Mouse (Mus musculus) mesoderm, embryonic 11.5 days (tissue): ENCODE measurements at regions not wholly inside any gene's neighbourhood (a gene's known extent, or its start where the extent isn't known, plus 50 kb on each side); places are given as distances from the start of the nearest gene placed in this dataset.

Experiments used
- DNase-seq: peaks from one replicate; pipeline ENCODE4 v3.0.0-alpha.2; 2012; ENCODE audit warnings: low read depth, low spot score

DNA sequence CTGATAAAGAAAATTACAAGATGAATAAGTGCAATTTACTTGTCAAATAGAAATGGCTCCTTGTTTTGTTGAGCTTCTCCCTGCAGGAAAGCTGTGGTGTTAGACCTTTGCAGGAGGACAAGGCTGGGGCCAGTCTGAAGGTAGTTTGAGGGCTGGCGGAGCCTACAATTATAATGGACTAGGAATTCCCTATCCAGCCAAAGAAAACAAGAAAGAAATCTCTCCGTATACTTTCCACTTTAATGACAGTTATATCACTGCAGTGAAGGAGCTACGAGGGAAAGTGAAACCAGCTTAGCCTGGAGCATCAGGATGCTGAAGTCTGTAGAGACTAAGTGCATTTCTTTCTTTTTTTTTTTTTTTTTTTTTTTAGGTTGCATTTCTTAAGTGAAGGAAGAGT lies 104.8 kb upstream of the Sstr4 start:
- DNase-seq: no peak

DNA sequence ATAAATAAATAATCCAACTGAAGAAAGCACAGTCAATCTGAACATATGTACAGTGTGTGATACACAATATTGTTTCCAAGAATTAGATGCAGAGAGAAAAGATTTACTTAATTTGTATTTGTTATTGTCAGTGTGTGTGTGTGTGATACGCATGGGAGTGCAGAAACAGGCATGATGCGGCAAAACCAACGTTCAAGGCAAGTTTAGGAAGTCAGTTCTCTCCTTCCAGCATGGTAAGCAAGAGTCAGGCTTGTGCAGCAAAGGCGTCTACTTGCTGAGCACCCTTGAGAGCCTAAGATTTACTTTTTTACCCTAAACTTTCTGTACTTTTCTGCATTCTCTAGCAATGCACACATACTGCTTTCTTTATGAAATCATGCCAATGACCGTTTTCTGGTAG lies 102.7 kb upstream of the Sstr4 start:
- no peak for DNase-seq

DNA sequence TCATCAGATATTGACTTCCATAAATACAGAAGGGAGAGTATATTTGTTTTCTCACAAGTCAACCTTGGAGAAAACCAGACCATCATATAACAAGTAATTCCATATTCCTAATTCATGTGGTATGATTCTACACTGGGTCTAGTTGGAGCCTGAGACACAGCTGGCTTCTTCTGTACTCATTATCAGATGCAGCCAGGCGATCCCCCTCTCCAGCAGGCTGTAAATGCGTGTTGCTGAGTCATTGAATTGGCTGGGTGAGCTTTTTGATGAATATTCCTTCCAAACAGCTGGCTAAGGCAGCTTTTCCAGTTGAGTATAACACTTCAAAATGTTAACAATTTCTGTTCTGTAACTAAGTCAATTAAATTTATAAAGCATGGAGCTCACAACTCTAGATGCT lies 102.2 kb upstream of the Sstr4 start:
- no peak for DNase-seq

DNA sequence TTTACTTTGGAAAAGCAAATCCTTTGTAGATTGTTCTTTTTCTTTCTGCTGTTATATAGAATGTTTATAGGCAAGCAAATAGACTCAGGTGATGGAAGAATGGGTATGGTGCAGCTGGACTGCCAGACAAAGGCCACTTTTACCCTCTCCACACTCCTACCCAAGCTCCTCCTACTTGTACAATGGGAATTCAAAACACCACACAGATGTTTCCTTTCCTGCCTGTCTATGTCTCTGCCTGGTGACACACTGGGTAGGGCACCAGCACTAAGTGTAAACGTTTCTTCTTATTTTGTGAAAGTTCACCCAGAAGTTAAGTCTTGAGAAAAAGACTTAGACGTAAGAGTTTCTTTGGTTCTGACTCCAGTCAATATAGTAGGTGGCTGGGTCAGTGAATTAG lies 94.3 kb upstream of the Sstr4 start:
- DNase-seq: no peak

DNA sequence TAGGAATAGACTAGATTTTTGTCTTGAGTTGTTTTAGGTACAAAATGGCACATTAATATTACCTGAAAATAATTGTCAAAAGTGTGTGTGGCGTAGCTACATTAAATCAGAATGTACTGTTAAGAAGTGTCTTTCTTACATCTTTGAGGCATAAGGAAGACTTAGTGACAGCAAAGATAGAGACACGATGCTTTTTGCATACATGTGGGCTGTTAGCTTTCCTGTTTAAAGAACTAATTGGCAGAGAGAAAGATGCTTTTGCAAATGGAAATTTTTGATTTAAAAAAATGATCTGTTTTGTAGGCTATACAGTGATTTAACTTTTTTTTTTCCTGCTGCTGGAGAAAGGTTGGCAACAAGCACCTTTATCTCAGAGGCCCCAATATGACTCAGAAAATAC lies 82.9 kb upstream of the Sstr4 start:
- DNase-seq: no peak

DNA sequence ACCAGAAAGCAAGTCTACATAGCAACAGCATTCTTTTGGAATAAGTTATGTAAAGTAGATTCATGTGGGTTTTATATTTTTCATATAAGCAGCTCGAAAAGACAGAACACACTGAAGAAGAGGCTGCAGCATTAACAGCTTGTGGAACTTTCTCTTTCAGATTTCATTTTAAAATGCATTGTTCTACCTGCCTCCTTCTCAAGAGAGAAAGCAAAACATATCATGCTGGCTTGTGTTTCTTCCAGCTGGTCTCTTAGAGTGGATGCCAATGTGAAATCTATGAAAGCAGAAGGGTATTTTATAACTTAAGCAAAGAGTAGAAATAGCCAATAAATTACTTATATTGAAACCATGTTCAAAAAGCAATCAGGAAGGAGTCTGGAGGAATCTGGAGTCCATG lies 74.2 kb upstream of the Sstr4 start:
- DNase-seq: no peak

DNA sequence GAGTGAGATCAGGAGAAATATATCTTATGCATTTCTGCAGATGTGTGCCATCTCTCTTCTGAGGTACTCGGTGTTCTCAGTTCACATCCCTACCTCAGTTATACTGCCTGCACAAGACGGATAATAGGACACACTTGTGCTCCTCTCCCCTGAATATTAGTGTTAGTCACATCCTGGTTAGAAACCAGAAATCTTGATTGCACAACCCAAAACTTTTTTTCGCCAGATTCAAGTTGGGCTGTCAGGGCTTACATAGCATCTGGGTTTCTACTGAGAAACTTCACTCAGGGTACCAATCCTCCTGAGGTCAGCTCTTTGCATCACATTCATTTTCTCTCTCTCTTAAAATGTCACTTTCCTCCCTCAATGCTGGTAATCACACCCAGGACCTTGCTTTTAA lies 69.8 kb upstream of the Sstr4 start:
- DNase-seq: no peak

DNA sequence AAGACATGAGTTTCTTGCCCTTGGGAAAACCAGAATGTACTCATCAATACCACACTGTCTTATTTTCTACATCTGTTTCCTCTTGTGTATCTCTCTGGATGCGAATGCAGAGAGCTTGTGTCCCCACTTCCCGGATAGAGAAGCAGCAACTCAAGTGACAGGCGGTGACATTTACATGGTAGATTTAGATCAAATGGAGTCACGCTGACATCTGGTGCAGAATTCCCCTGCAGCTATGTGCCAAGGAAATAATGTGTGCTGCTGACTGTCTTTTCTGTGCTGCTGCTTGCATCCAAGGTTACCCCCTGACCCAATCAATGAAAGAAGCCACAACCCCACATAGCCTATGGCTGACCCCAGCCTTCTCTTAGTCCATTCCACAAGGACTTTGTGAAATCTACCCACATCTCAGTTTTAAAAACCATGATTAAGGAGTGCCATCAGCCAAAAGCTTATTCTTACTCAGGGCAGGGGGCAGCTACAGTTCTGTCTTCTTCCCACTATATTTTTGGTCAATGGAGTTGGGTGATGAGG lies 69.2 kb upstream of the Sstr4 start:
- no peak for DNase-seq

DNA sequence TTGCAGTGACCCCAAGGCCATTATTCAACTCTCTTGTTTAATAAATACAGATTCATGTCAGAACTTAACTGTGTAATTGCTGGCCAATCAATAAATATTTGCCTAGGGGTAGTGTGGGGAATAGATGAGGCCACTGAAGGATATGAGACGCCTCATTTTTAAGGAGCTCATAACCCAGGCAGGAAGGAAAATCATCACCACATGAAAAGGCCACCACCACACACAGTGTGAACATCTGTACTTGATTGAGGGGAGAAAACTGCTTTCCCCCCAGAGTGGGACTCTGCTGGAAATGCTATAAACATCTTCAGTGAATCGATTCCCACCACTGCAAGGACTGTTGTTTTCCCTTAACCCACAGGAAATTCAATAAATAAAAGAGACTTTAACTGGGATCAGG lies 68.7 kb upstream of the Sstr4 start:
- DNase-seq: peak; percentile 30

DNA sequence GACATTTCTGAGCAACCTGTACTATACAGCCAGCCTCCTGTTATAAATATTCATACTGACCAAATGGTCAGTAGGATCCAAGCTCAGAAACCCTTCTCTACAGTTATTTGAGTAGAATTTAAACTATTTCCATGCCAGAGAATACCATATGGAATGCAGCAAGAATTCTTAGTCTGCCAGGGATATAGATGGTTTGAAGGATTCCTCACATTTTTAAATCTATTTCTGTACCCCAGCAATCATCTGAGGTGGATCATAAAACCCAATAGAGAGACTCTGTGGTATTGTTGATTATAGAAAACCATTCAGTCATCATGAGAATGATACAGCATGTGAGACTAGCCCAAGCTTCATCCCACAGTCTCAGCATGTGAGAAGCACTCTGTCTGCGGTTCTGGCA lies 67.6 kb upstream of the Sstr4 start:
- no peak for DNase-seq

DNA sequence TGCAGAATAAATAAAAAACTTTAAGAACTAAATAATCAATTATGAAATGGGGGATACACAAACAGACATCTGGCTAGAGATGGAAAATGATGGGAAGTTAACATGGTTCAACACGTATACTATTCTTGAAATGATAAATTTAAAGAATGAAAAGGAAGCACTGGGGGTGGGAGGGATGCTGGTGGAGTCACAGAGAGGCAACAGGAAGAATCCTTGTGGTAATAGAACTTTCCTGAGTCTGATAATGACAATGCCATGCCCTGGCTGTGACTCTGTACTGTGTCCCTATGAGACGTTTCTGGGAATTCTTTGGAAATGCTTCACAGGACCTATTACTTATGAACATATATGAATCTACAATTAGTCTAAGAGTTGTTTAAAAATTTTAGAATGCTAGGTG lies 64.8 kb upstream of the Sstr4 start:
- DNase-seq: no peak

DNA sequence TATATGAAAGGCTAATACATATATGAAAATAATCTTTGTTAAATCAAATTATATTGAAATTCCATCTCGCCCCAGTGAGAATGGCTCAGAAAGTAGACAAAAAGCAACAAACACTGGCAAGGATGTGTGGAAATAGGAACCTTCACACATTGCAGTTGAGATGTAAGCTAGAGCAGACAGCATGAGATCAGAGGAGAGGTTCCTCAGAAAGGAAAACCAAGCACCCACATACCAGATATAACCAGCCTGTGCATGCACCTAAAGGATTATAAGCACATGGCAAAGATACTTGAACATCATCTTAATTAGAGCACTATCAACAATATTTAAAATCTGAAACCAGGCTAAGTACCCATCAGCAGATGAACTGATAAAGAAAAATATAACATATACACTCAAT lies 60.6 kb upstream of the Sstr4 start:
- DNase-seq: no peak

DNA sequence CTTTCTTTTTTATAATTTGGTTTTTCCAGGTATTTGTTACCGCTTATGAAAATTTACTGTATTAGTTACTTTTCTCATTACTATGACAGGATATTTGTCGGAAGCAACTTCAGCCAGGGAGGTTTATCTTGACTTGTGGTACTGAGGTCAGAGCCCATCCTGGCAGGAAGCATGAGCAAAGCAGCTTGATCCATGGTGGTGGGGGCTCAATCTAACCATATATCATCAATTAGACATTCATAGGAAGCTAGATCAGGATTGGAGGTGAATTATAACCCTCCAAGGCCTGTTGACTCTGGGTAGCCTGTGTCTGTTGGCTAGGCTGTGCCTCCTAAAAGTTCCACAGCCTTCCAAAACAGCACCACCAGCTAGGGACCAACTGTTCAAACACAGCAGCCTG lies 58.5 kb upstream of the Sstr4 start:
- no peak for DNase-seq

DNA sequence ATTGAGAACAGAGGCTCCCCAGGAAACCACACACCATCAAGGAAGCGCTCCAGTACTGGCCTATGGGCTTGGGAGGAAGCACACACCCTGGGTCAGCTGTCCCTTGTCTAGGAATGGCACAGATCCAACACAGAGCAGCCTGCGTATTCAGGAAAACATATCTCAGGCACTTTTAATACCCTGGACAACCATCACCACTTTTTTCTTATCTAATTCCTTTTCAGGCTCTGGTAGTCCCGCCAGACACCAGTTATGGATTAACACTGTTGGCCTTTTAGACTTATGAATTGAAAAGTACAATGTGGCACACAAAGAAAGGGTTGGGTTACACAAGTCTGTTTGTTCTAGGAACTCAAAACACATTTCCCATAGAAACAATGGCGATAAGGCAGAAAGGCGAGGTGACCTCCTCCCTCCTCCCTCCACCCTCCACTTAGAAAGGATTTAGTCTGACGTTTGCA lies 56.8 kb upstream of the Sstr4 start:
- DNase-seq: no peak

DNA sequence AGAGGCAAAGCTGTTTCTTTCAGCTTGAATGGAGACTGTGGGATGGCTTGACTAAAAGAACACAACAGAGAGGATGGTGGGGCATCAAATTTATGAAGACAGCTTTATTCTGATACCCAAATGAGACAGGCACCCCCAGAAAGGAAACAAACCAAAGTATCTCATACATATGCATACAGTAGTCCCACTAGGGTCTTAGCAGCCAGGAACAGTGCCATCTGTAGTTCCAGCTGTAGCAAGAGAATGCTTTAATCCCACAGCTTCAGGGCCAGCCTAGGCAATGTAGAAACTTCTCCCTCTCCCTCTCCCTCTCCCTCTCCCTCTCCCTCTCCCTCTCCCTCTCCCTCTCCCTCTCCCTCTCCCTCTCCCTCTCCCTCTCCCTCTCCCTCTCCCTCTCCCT lies 56.2 kb upstream of the Sstr4 start:
- DNase-seq: no peak

DNA sequence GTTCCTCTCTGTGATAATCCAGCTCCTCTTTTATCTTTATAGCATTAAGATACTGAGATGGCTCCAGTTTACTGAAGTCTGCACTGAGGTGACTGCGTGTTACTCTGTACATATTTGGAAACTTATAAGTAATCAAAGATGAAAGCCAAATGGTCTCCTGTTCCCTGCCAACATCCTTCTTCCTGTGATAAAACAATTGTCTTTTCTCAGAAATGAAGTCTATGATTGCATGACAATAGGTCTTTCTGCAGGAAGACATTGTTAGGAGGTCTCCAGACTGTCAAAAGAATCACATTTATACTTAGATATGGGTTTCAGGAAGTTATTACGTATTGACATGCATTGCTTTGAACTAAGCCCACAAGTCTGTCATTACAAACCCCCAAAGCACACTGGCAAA lies 51.0 kb upstream of the Sstr4 start:
- no peak for DNase-seq
